20 mouse cellular contexts compared by ENCODE assay signal in the genomic region with DNA sequence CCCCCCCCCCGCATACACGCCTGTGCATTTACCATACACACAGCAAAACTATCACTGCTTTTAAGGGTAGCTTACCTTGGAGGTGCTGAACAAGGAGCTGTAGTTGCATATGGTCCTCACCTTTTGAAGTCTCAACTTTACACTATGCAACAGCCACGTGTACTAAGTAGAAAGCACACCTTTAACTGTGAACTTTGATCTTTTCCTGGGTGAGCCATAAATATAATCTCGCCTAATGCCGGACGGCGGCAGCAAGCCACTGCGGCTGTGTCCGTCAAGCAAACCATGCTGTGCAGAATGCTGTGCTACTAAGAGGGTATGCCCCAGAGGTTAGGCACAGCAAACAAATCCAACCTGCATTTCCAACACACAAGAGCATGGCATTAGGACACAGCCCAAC.
"Had no signal": no experiment of that assay in that cellular context is flagged by ENCODE, and none has a peak within 500 bp of the region (broad histone marks: within the 10 kb centered on the region; RNA-seq: fewer than 3 reads in every experiment).

No protein-coding gene starts in this region.

- H3K36me3 ChIP-seq: heart, embryonic 13.5 days; heart, embryonic 15.5 days; limb, embryonic 13.5 days; limb, embryonic 15.5 days; liver, embryonic 12.5 days had no signal

- H3K9me3 ChIP-seq: heart, embryonic 13.5 days; heart, embryonic 15.5 days; limb, embryonic 13.5 days; limb, embryonic 15.5 days; liver, embryonic 12.5 days had no signal

- H3K4me3 ChIP-seq: heart, embryonic 13.5 days; heart, embryonic 15.5 days; layer of hippocampus, adult 2 months; left cerebral cortex, adult 2 months; limb, embryonic 13.5 days; limb, embryonic 15.5 days; liver, embryonic 12.5 days had no signal

- H3K27me3 ChIP-seq: heart, embryonic 13.5 days; heart, embryonic 15.5 days; limb, embryonic 13.5 days; limb, embryonic 15.5 days; liver, embryonic 12.5 days had no signal

- DNase-seq: gastrocnemius, postnatal 14 days; gastrocnemius, postnatal 36 days; heart, adult 18-20 months; heart, postnatal 14 days; heart, postnatal 36 days; kidney, adult 18-20 months; kidney, adult 8-10 months; kidney, postnatal 10 days; kidney, postnatal 4 days had no signal

- H3K4me1 ChIP-seq: heart, embryonic 13.5 days; heart, embryonic 15.5 days; limb, embryonic 13.5 days; limb, embryonic 15.5 days; liver, embryonic 12.5 days had no signal

- ATAC-seq: hindbrain, postnatal 0 days; liver, embryonic 12.5 days had no signal

- H3K27ac ChIP-seq: heart, embryonic 13.5 days; heart, embryonic 15.5 days; hindbrain, embryonic 14.5 days; hindbrain, postnatal 0 days; layer of hippocampus, adult 2 months; left cerebral cortex, adult 2 months; limb, embryonic 13.5 days; limb, embryonic 15.5 days; liver, embryonic 12.5 days; liver, embryonic 14.5 days had no signal

- H3K9ac ChIP-seq: heart, embryonic 13.5 days; heart, embryonic 15.5 days; hindbrain, embryonic 14.5 days; limb, embryonic 13.5 days; limb, embryonic 15.5 days; liver, embryonic 12.5 days; liver, embryonic 14.5 days had no signal

- H3K4me2 ChIP-seq: heart, embryonic 11.5 days; heart, embryonic 13.5 days; heart, embryonic 15.5 days; hindbrain, embryonic 14.5 days; limb, embryonic 13.5 days; limb, embryonic 15.5 days; liver, embryonic 12.5 days had no signal
